ENCODE assay signal across 10 mouse cellular contexts in the genomic region with DNA sequence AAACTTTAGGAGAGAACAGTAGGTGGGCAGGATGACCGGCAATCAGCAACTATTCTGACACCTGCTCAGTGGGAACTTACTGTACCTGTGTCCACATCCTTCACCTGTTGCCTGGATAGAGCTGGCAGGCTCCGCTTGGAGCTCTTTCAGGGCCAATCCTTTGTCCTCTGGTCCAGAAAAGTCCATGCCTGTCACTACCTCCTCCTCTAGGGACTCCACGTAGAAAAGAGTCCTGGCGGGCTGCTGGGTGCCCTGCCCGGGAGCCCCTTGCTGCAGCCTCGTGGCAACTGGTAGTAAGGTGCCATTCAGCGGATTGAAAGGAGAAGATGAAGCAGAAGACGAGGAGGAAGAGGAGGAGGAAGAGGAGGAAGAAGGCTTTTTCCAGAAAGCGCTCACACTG. TPM values are rescaled to one million over a fixed set of nuclear protein-coding genes. Genes with fewer than 3 reads are reported as not detected.
DNase-seq lines count a peak whose midpoint lies in the region; ATAC-seq lines count a peak whose summit lies in the region.
"Had no signal": no experiment of that assay in that cellular context is flagged by ENCODE, and none has a peak within 500 bp of the region (broad histone marks: within the 10 kb centered on the region; RNA-seq: fewer than 3 reads in every experiment).

No protein-coding gene starts in this region.

- intact Hi-C loops in heart, postnatal 14 days (cut with DNase I) = no loop called here

- H3K4me1 ChIP-seq in heart, embryonic 15.5 days (replicated peaks) = peaks cover 12% of the 10 kb centered on the region
- no peaks in the 10 kb centered on the region for H3K4me1 ChIP-seq in forebrain, embryonic 14.5 days (ENCODE audit: control insufficient read depth, insufficient read depth, low read length)
- no peaks in the 10 kb centered on the region for H3K4me1 ChIP-seq in midbrain, embryonic 11.5 days (ENCODE audit: control insufficient read depth, insufficient read depth, low read length)

- WGBS in heart, embryonic 15.5 days = 7% methylated on average over 9 of the region's 9 CpGs
- 5% methylated on average over 9 of the region's 9 CpGs for WGBS in forebrain, embryonic 14.5 days
- 6% methylated on average over 9 of the region's 9 CpGs for WGBS in midbrain, embryonic 11.5 days

- no peak overlapping the region for H3K27ac ChIP-seq in heart, embryonic 15.5 days
- no peak overlapping the region for H3K27ac ChIP-seq in forebrain, embryonic 14.5 days (ENCODE audit: low read depth, low read length)
- H3K27ac ChIP-seq in midbrain, embryonic 11.5 days (ENCODE audit: low read depth, low read length) = no peak overlapping the region

- DNase-seq in heart, postnatal 14 days = no peak
- DNase-seq in ZHBTc4 (ENCODE audit: low read depth, low spot score) = peak; percentile 0
- peak; percentile 28 for DNase-seq in forebrain, embryonic 14.5 days (ENCODE audit: low spot score)
- no peak for DNase-seq in midbrain, embryonic 11.5 days (ENCODE audit: low spot score, missing footprints)
- no peak for DNase-seq in thymus, postnatal 4 days
- DNase-seq in yolk sac, embryonic 10.5 days (ENCODE audit: low spot score) = no peak
- DNase-seq in gastrocnemius, adult 18-20 months (ENCODE audit: low spot score) = no peak
- DNase-seq: kidney, postnatal 14 days had no signal

- H3K27me3 ChIP-seq in heart, embryonic 15.5 days = peaks cover 26% of the 10 kb centered on the region
- no peaks in the 10 kb centered on the region for H3K27me3 ChIP-seq in forebrain, embryonic 14.5 days (replicated peaks; ENCODE audit: control insufficient read depth, insufficient read depth, low read length)
- H3K27me3 ChIP-seq in midbrain, embryonic 11.5 days (ENCODE audit: control insufficient read depth, insufficient read depth, low read length) = no peaks in the 10 kb centered on the region

- no peaks in the 10 kb centered on the region for H3K9me3 ChIP-seq in heart, embryonic 15.5 days (replicated peaks)
- H3K9me3 ChIP-seq in forebrain, embryonic 14.5 days (replicated peaks; ENCODE audit: control insufficient read depth, low read length) = no peaks in the 10 kb centered on the region
- H3K9me3 ChIP-seq in midbrain, embryonic 11.5 days (ENCODE audit: control insufficient read depth, low read length) = no peaks in the 10 kb centered on the region

- no peak for ATAC-seq in heart, embryonic 15.5 days (replicated peaks; ENCODE audit: insufficient number of reproducible peaks, insufficient read depth, low FRiP score, low read depth)
- peak; percentile 45 for ATAC-seq in forebrain, embryonic 14.5 days
- peak; percentile 71 for ATAC-seq in midbrain, embryonic 11.5 days (ENCODE audit: low FRiP score)

- no peaks in the 10 kb centered on the region for H3K36me3 ChIP-seq in heart, embryonic 15.5 days
- no peaks in the 10 kb centered on the region for H3K36me3 ChIP-seq in forebrain, embryonic 14.5 days (ENCODE audit: control insufficient read depth, insufficient read depth, low read length)
- H3K36me3 ChIP-seq in midbrain, embryonic 11.5 days (ENCODE audit: control insufficient read depth, insufficient read depth, low read length) = no peaks in the 10 kb centered on the region

- peak overlapping the region; percentile 33; the same call in 1 of the 2 replicates for H3K9ac ChIP-seq in heart, embryonic 15.5 days
- H3K9ac ChIP-seq in forebrain, embryonic 14.5 days (ENCODE audit: low read length) = peak overlapping the region; percentile 70
- H3K9ac ChIP-seq in midbrain, embryonic 11.5 days (ENCODE audit: low read length) = peak overlapping the region; percentile 62

- H3K4me2 ChIP-seq in heart, embryonic 15.5 days = peak overlapping the region; percentile 92
- H3K4me2 ChIP-seq in forebrain, embryonic 14.5 days (ENCODE audit: low read length) = peak overlapping the region; percentile 88
- peak overlapping the region; percentile 98 for H3K4me2 ChIP-seq in midbrain, embryonic 11.5 days

- peak overlapping the region; percentile 48 for H3K4me3 ChIP-seq in heart, embryonic 15.5 days
- H3K4me3 ChIP-seq in forebrain, embryonic 14.5 days (ENCODE audit: low read depth, low read length) = peak overlapping the region; percentile 49
- peak overlapping the region; percentile 59 for H3K4me3 ChIP-seq in midbrain, embryonic 11.5 days (ENCODE audit: low read depth, low read length)

RNA-seq across cellular contexts. Expression of gene Klhl1, which starts 1.2 kb away (rescaled TPM):
- polyA plus RNA-seq in heart, embryonic 15.5 days (2015; fragmentation: Nextera tagmentation; extraction: Ambion mirVana) = not detected in 2 replicates
- not detected for total RNA-seq in heart, postnatal 14 days (2021)
- 2.0 and 2.9 TPM in 2 replicates for polyA plus RNA-seq in forebrain, embryonic 14.5 days (2014; fragmentation: Nextera tagmentation; extraction: Ambion mirVana)
- polyA plus RNA-seq in midbrain, embryonic 11.5 days (2014; fragmentation: Nextera tagmentation; extraction: Ambion mirVana) = 3.1 and 3.9 TPM in 2 replicates
- total RNA-seq in gastrocnemius, adult 18-20 months (2021) = not detected
- total RNA-seq: MEL had no signal

Comparison
In these comparisons a context has a peak if more than half of its experiments do, and no peak if none do; other contexts are left out.
1. DNase-seq: peak in ZHBTc4 (single experiment) and forebrain, embryonic 14.5 days (single experiment); none in heart, postnatal 14 days (0 of 2), midbrain, embryonic 11.5 days (single experiment), thymus, postnatal 4 days (single experiment), yolk sac, embryonic 10.5 days (single experiment) and gastrocnemius, adult 18-20 months (single experiment).
2. Peak in every context shown above with its lines, with median percentiles within 50 percentile points of each other: H3K4me2 ChIP-seq, H3K4me3 ChIP-seq and H3K9ac ChIP-seq.